Mouse (Mus musculus) intestine, embryonic 14.5 days (tissue): Measurements from ENCODE around the gene Kdm1b. TPM values are rescaled to one million over a fixed set of nuclear protein-coding genes. Genes with fewer than 3 reads are reported as not detected.
A peak's percentile ranks its signal among the peaks of the same experiment; 100 is the strongest.

Experiments used
- ATAC-seq: fragments of 200-750 bp; cut with Nextera tagmentation; replicated peaks from 2 replicates; pipeline ENCODE4 v1.8.0; 2017; ENCODE audit warnings: low read depth, moderate number of reproducible peaks, moderate TSS enrichment, moderate library complexity; ENCODE audit not compliant: low FRiP score, low TSS enrichment
- DNase-seq: peaks from one replicate; pipeline ENCODE4 v3.0.0-alpha.2; 2018; ENCODE audit warnings: low spot score
- H3K27ac ChIP-seq: fragments of 300-500 bp; sonication (generic); 2 replicates; pipeline ENCODE4 v1.5.1; 2014; ENCODE audit warnings: low read depth, mild to moderate bottlenecking, control low read depth
- H3K27me3 ChIP-seq: fragments of 300-500 bp; sonication (generic); replicated peaks from 2 replicates; pipeline ENCODE4 v1.6.1; 2014; ENCODE audit warnings: low read length, control low read depth; ENCODE audit not compliant: control insufficient read depth, insufficient read depth
- H3K36me3 ChIP-seq: fragments of 300-500 bp; sonication (generic); 2 replicates; pipeline ENCODE4 v1.6.1; 2014; ENCODE audit warnings: low read length, control low read depth; ENCODE audit not compliant: control insufficient read depth, insufficient read depth
- H3K4me1 ChIP-seq: fragments of 300-500 bp; sonication (generic); replicated peaks from 2 replicates; pipeline ENCODE4 v1.6.1; 2014; ENCODE audit warnings: low read length, control low read depth, mixed read lengths; ENCODE audit not compliant: control insufficient read depth, insufficient read depth
- H3K4me2 ChIP-seq: fragments of 300-500 bp; sonication (generic); 2 replicates; pipeline ENCODE4 v1.6.1; 2014; ENCODE audit warnings: low read length
- H3K4me3 ChIP-seq: fragments of 300-500 bp; sonication (generic); 2 replicates; pipeline ENCODE4 v1.5.1; 2014; ENCODE audit warnings: low read depth, low read length, control low read depth, mixed read lengths
- H3K9ac ChIP-seq: fragments of 300-500 bp; sonication (generic); 2 replicates; pipeline ENCODE4 v1.6.1; 2014; ENCODE audit warnings: mild to moderate bottlenecking, low read length
- H3K9me3 ChIP-seq: fragments of 300-500 bp; sonication (generic); 2 replicates; pipeline ENCODE4 v1.6.1; 2016; ENCODE audit warnings: low read length, control low read depth; ENCODE audit not compliant: control insufficient read depth
- WGBS: fragments of 180-500 bp; shearing (Covaris S2); extraction: QIAGEN DNeasy Blood & Tissue Kit; methylation state at CpG from one replicate; pipeline ENCODE4 v1.1.7; 2014; 5-methylcytosine and 5-hydroxymethylcytosine counted together
- polyA plus RNA-seq: library from polyadenylated mRNA; unstranded; fragments of >200 nt; fragmentation: Nextera tagmentation; extraction: Ambion mirVana; gene quantifications from 2 replicates; pipeline ENCODE4 v1.2.1, GENCODE M21; 2014

Kdm1b gene
- polyA plus RNA-seq, 1 experiment from 2014 or later = 13.4 TPM

GRCm38 (mm10) chr13:47019774-47020173 is 23.5 kb upstream of the Kdm1b start:
- WGBS = 84% methylated on average over 7 of the region's 7 CpGs
- H3K4me2 ChIP-seq = no peak overlapping the region
- no peaks in the 10 kb centered on the region; the same call in 1 of the 2 replicates for H3K4me1 ChIP-seq
- DNase-seq = no peak
- no peaks in the 10 kb centered on the region for H3K36me3 ChIP-seq
- H3K9me3 ChIP-seq = no peaks in the 10 kb centered on the region
- H3K27ac ChIP-seq = no peak overlapping the region
- H3K9ac ChIP-seq = no peak overlapping the region
- ATAC-seq = no peak
- no peak overlapping the region for H3K4me3 ChIP-seq
- H3K27me3 ChIP-seq = no peaks in the 10 kb centered on the region

DNA sequence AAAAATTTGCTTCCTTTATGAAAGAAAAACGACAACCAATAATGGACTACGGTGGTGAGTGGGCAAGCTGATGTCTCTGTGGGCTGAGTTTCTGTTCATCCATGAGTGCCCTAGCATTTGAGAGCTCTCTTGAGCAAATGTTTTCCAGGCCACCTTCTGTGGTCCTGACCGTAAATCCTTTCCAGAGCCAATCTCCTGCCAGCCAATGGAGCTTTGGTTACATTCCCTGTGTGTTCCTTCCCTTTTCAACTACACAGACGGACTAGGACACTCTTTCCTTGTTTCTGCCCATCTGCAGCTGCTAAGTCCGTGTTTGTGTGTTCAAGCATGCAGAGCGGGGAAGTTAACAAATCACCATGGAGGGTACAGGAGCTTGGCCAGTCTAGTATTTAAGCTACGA is 22.5 kb upstream of the Kdm1b start:
- Histone ChIP-seq H3K27ac (no peak overlapping the region), H3K36me3 (no peaks in the 10 kb centered on the region), H3K9me3 (no peaks in the 10 kb centered on the region), H3K9ac (no peak overlapping the region), H3K4me3 (no peak overlapping the region), H3K4me1 (no peaks in the 10 kb centered on the region), H3K4me2 (no peak overlapping the region), H3K27me3 (no peaks in the 10 kb centered on the region)
- WGBS = 68% methylated on average over 7 of the region's 7 CpGs
- DNase-seq (no peak), ATAC-seq (no peak)

GRCm38 (mm10) chr13:47030376-47031107 is 12.8 kb upstream of the Kdm1b start:
- no peaks in the 10 kb centered on the region for H3K4me1 ChIP-seq
- no peaks in the 10 kb centered on the region for H3K27me3 ChIP-seq
- H3K9me3 ChIP-seq = no peaks in the 10 kb centered on the region
- H3K4me2 ChIP-seq = no peak overlapping the region
- no peak overlapping the region for H3K4me3 ChIP-seq
- no peak overlapping the region for H3K9ac ChIP-seq
- 87% methylated on average over 17 of the region's 17 CpGs for WGBS
- no peak for DNase-seq
- H3K27ac ChIP-seq = no peak overlapping the region
- no peaks in the 10 kb centered on the region for H3K36me3 ChIP-seq
- no peak for ATAC-seq

GRCm38 (mm10) chr13:47033602-47034001 is 9.7 kb upstream of the Kdm1b start:
- H3K4me2 ChIP-seq = no peak overlapping the region
- DNase-seq (no peak), ATAC-seq (no peak)
- H3K4me3 ChIP-seq = no peak overlapping the region
- H3K27me3 ChIP-seq = no peaks in the 10 kb centered on the region
- H3K9me3 ChIP-seq = no peaks in the 10 kb centered on the region
- H3K27ac ChIP-seq = no peak overlapping the region
- no peaks in the 10 kb centered on the region for H3K36me3 ChIP-seq
- no peak overlapping the region for H3K9ac ChIP-seq
- no peaks in the 10 kb centered on the region for H3K4me1 ChIP-seq
- 88% methylated on average over 4 of the region's 4 CpGs for WGBS

- H3K4me2 ChIP-seq = no peak overlapping the region
- ATAC-seq (no peak), DNase-seq (no peak)
- no peak overlapping the region for H3K27ac ChIP-seq
- 85% methylated on average over 6 of the region's 6 CpGs for WGBS
- H3K9me3 ChIP-seq = no peaks in the 10 kb centered on the region
- H3K4me1 ChIP-seq = peaks cover 5% of the 10 kb centered on the region
- no peak overlapping the region for H3K9ac ChIP-seq
- no peak overlapping the region for H3K4me3 ChIP-seq
- H3K27me3 ChIP-seq = no peaks in the 10 kb centered on the region
- no peaks in the 10 kb centered on the region for H3K36me3 ChIP-seq
These were observed 5.4 kb upstream of the Kdm1b start for GRCm38 (mm10) chr13:47037946-47038345.

GRCm38 (mm10) chr13:47040061-47040460 is 3.2 kb upstream of the Kdm1b start:
- peaks cover 15% of the 10 kb centered on the region for H3K4me1 ChIP-seq
- no peak overlapping the region for H3K4me3 ChIP-seq
- ATAC-seq (no peak), DNase-seq (no peak)
- 89% methylated on average over 5 of the region's 5 CpGs for WGBS
- H3K9me3 ChIP-seq = no peaks in the 10 kb centered on the region
- no peaks in the 10 kb centered on the region for H3K36me3 ChIP-seq
- no peak overlapping the region for H3K4me2 ChIP-seq
- H3K27me3 ChIP-seq = no peaks in the 10 kb centered on the region
- H3K27ac ChIP-seq = no peak overlapping the region
- no peak overlapping the region for H3K9ac ChIP-seq

GRCm38 (mm10) chr13:47042024-47042633 is 1.2 kb upstream of the Kdm1b start:
- no peaks in the 10 kb centered on the region for H3K36me3 ChIP-seq
- H3K27ac ChIP-seq = no peak overlapping the region
- WGBS = 38% methylated on average over 8 of the region's 8 CpGs
- peak overlapping the region; percentile 71 for H3K4me3 ChIP-seq
- DNase-seq (peak; percentile 58), ATAC-seq (no peak)
- H3K9me3 ChIP-seq = no peaks in the 10 kb centered on the region
- peak overlapping the region; percentile 53 for H3K9ac ChIP-seq
- peaks cover 15% of the 10 kb centered on the region for H3K4me1 ChIP-seq
- H3K4me2 ChIP-seq = peak overlapping the region; percentile 100
- no peaks in the 10 kb centered on the region for H3K27me3 ChIP-seq

GRCm38 (mm10) chr13:47043833-47044616 is 726 bp downstream of the Kdm1b start:
- Histone ChIP-seq H3K4me2 (peak overlapping the region; percentile 100), H3K27ac (no peak overlapping the region), H3K27me3 (no peaks in the 10 kb centered on the region), H3K4me1 (peaks cover 15% of the 10 kb centered on the region), H3K9ac (peak overlapping the region; percentile 67), H3K36me3 (peaks cover 2% of the 10 kb centered on the region), H3K9me3 (no peaks in the 10 kb centered on the region), H3K4me3 (peak overlapping the region; percentile 71)
- whole genome bisulfite sequencing = under 1% methylated on average over 45 of the region's 45 CpGs
- DNase-seq (peak; percentile 71), ATAC-seq (peak; percentile 20)
